Mouse (Mus musculus) heart, adult 2 months (tissue): ENCODE data around the gene Eras.

ENCODE experiments used
- CTCF ChIP-seq: fragments of 200-600 bp; IDR thresholded peaks from 2 replicates; pipeline ENCODE4 v1.8.1; 2022; ENCODE audit warnings: antibody characterized with exemption, mild to moderate bottlenecking, moderate library complexity
- POLR2A ChIP-seq: fragments of 200-500 bp; IDR thresholded peaks from 2 replicates; pipeline ENCODE4 v1.6.1; 2011; ENCODE audit warnings: mild to moderate bottlenecking, low read depth, low read length, control low read depth; ENCODE audit not compliant: insufficient read depth

DNA sequence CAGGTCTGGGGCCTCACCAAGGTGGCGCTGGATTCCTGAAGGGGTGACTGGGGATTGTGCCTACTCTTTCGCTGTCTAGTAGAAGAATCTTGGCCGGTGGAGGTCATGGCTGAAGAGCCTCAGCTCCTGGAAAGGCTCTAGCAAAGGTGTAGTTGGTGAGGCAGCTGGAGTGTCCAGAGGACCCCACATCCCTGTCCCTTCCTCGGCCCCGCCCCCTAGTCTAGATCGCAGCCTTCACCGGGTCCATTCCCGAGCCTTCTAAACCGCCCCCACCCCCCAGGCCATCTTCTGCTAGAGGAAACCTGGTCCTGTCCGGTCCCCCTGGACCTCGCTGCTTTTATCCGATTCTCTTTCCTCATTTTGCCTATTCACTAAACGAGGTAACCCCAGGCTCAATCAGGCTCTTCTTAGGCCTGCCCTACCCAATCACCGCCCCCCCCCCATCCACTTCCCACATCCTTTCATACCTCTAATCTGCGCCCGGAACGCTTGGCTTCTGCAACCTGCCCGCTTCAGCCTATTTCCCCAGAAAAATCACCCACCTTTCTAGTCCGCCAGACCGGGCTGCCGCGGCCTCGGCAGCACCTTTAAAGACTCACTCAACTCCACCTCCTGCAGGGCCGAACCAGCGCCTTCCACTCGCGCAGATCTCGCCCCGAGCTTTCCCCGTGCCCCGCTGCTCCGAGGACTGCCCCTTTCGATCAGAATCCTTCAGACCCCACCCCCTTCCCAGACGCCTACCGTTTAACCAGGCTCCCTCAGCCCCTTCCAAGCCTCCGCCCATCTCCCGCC is 18.9 kb upstream of the Eras start, which contains the start of gene Hdac6:
- TF ChIP-seq CTCF (no peak), POLR2A (peak; percentile 46; the same call in 1 of the 2 replicates)
